In genomic region chr2:93101991-93102390, GRCm38 (mm10) we compare ENCODE assay signal across 26 mouse cellular contexts.
"Had no signal": no experiment of that assay in that cellular context is flagged by ENCODE, and none has a peak within 500 bp of the region (broad histone marks: within the 10 kb centered on the region; RNA-seq: fewer than 3 reads in every experiment).

No protein-coding gene starts in this region.

- H3K27ac ChIP-seq: heart, adult 2 months; heart, embryonic 13.5 days; heart, embryonic 15.5 days; hindbrain, embryonic 13.5 days; hindbrain, embryonic 15.5 days; hindbrain, postnatal 0 days; kidney, embryonic 15.5 days; kidney, postnatal 0 days; limb, embryonic 10.5 days; limb, embryonic 12.5 days; liver, embryonic 13.5 days had no signal

- H3K4me1 ChIP-seq: liver, embryonic 13.5 days had no signal

- H3K4me2 ChIP-seq: heart, embryonic 11.5 days; heart, embryonic 13.5 days; heart, embryonic 15.5 days; hindbrain, embryonic 13.5 days; hindbrain, embryonic 15.5 days; kidney, embryonic 15.5 days; limb, embryonic 12.5 days; liver, embryonic 11.5 days; liver, embryonic 13.5 days had no signal

- H3K9me3 ChIP-seq: heart, embryonic 13.5 days; heart, embryonic 15.5 days; hindbrain, embryonic 13.5 days; hindbrain, embryonic 15.5 days; kidney, embryonic 15.5 days; limb, embryonic 10.5 days; limb, embryonic 12.5 days; liver, embryonic 13.5 days had no signal

- ATAC-seq: hindbrain, postnatal 0 days had no signal

- H3K4me3 ChIP-seq: heart, adult 2 months; heart, embryonic 13.5 days; heart, embryonic 15.5 days; hindbrain, embryonic 13.5 days; hindbrain, embryonic 15.5 days; kidney, embryonic 15.5 days; limb, embryonic 10.5 days; limb, embryonic 12.5 days; liver, embryonic 13.5 days had no signal

- H3K36me3 ChIP-seq: heart, embryonic 13.5 days; heart, embryonic 15.5 days; hindbrain, embryonic 13.5 days; hindbrain, embryonic 15.5 days; kidney, embryonic 15.5 days; limb, embryonic 10.5 days; limb, embryonic 12.5 days; liver, embryonic 13.5 days had no signal

- H3K27me3 ChIP-seq: heart, embryonic 15.5 days; hindbrain, embryonic 13.5 days; hindbrain, embryonic 15.5 days; kidney, embryonic 15.5 days; liver, embryonic 13.5 days had no signal

- H3K9ac ChIP-seq: heart, embryonic 13.5 days; heart, embryonic 15.5 days; hindbrain, embryonic 13.5 days; hindbrain, embryonic 15.5 days; kidney, embryonic 15.5 days; limb, embryonic 12.5 days; liver, embryonic 13.5 days had no signal

- DNase-seq: gastrocnemius, postnatal 14 days; gastrocnemius, postnatal 36 days; heart, adult 11 months; heart, adult 2 months; heart, postnatal 14 days; heart, postnatal 36 days; kidney, adult 11 months; kidney, adult 2 months; kidney, adult 9 months; kidney, postnatal 14 days; kidney, postnatal 36 days; layer of hippocampus, adult 9-11 months; layer of hippocampus, postnatal 36 days; liver; liver, embryonic 13.5 days had no signal
